Comparison of ENCODE assay signal across 24 mouse cellular contexts in genomic region chr13:81491971-81492370, GRCm38 (mm10).
DNase-seq lines count a peak whose midpoint lies in the region; ATAC-seq and TF ChIP-seq lines count a peak whose summit lies in the region.
"Had no signal": no experiment of that assay in that cellular context is flagged by ENCODE, and none has a peak within 500 bp of the region (broad histone marks: within the 10 kb centered on the region; RNA-seq: fewer than 3 reads in every experiment).

No protein-coding gene starts in this region.

- no peak overlapping the region for H3K4me3 ChIP-seq in forebrain, embryonic 14.5 days (ENCODE audit: low read depth, low read length)
- H3K4me3 ChIP-seq in forebrain, embryonic 11.5 days (ENCODE audit: low read depth, low read length): no peak overlapping the region
- no peak overlapping the region for H3K4me3 ChIP-seq in neural tube, embryonic 15.5 days (replicated peaks)
- H3K4me3 ChIP-seq: embryonic facial prominence, embryonic 12.5 days; erythroblast, embryonic 14.5 days; heart, embryonic 12.5 days; hindbrain, embryonic 12.5 days; limb, embryonic 10.5 days; midbrain, embryonic 15.5 days had no signal

- TF ChIP-seq CTCF in brain, embryonic 14.5 days (IDR thresholded peaks at IDR 0.05; ENCODE audit: borderline replicate concordance, extremely low read depth, insufficient read depth, insufficient read length): no peak

- ATAC-seq in forebrain, embryonic 14.5 days: peak; percentile 62; the same call in 1 of the 2 replicates
- no peak for ATAC-seq in forebrain, embryonic 11.5 days (replicated peaks; ENCODE audit: low FRiP score)
- no peak for ATAC-seq in neural tube, embryonic 15.5 days (ENCODE audit: low FRiP score)
- ATAC-seq: liver, postnatal 0 days; midbrain, embryonic 15.5 days had no signal

- intact Hi-C loops in left cerebral cortex, postnatal 14 days (cut with DNase I): no loop called here

- no peak for TF ChIP-seq POLR2A in brain, embryonic 14.5 days (IDR thresholded peaks at IDR 0.05; ENCODE audit: borderline replicate concordance, extremely low read depth, insufficient read depth, insufficient read length, poor library complexity, severe bottlenecking)

- H3K36me3 ChIP-seq in forebrain, embryonic 14.5 days (ENCODE audit: control insufficient read depth, insufficient read depth, low read length): peaks cover 17% of the 10 kb centered on the region
- H3K36me3 ChIP-seq in forebrain, embryonic 11.5 days (ENCODE audit: control insufficient read depth, insufficient read depth, low read length): no peaks in the 10 kb centered on the region
- no peaks in the 10 kb centered on the region for H3K36me3 ChIP-seq in neural tube, embryonic 15.5 days
- H3K36me3 ChIP-seq: embryonic facial prominence, embryonic 12.5 days; G1E; heart, embryonic 12.5 days; limb, embryonic 10.5 days; midbrain, embryonic 15.5 days had no signal

- no peaks in the 10 kb centered on the region for H3K4me1 ChIP-seq in forebrain, embryonic 14.5 days (ENCODE audit: control insufficient read depth, insufficient read depth, low read length)
- H3K4me1 ChIP-seq in forebrain, embryonic 11.5 days (replicated peaks; ENCODE audit: control insufficient read depth, insufficient read depth, low read length): no peaks in the 10 kb centered on the region
- no peaks in the 10 kb centered on the region for H3K4me1 ChIP-seq in neural tube, embryonic 15.5 days
- H3K4me1 ChIP-seq: embryonic facial prominence, embryonic 12.5 days; hindbrain, embryonic 12.5 days; midbrain, embryonic 15.5 days had no signal

- H3K27me3 ChIP-seq in forebrain, embryonic 14.5 days (replicated peaks; ENCODE audit: control insufficient read depth, insufficient read depth, low read length): no peaks in the 10 kb centered on the region
- no peaks in the 10 kb centered on the region for H3K27me3 ChIP-seq in forebrain, embryonic 11.5 days (ENCODE audit: control insufficient read depth, insufficient read depth, low read length)
- H3K27me3 ChIP-seq in neural tube, embryonic 15.5 days (replicated peaks): no peaks in the 10 kb centered on the region
- H3K27me3 ChIP-seq: embryonic facial prominence, embryonic 12.5 days; heart, embryonic 12.5 days; hindbrain, embryonic 12.5 days; midbrain, embryonic 15.5 days had no signal

- H3K9ac ChIP-seq in forebrain, embryonic 14.5 days (ENCODE audit: low read length): no peak overlapping the region
- H3K9ac ChIP-seq in forebrain, embryonic 11.5 days (ENCODE audit: low read length): no peak overlapping the region
- no peak overlapping the region for H3K9ac ChIP-seq in neural tube, embryonic 15.5 days (replicated peaks)
- H3K9ac ChIP-seq: embryonic facial prominence, embryonic 12.5 days; heart, embryonic 12.5 days; hindbrain, embryonic 12.5 days; liver, postnatal 0 days; midbrain, embryonic 15.5 days had no signal

- 79% methylated on average over 7 of the region's 7 CpGs for WGBS in forebrain, embryonic 14.5 days
- WGBS in forebrain, embryonic 11.5 days: 96% methylated on average over 7 of the region's 7 CpGs
- WGBS in neural tube, embryonic 15.5 days: 83% methylated on average over 7 of the region's 7 CpGs

- peak; percentile 46 for DNase-seq in forebrain, embryonic 14.5 days (ENCODE audit: low spot score)
- DNase-seq in forebrain, embryonic 11.5 days (ENCODE audit: low spot score): no peak
- DNase-seq in left cerebral cortex, postnatal 14 days (ENCODE audit: low spot score in 2 of 2): peak; percentile 6 to 9
- DNase-seq in left cerebral cortex, adult 18-20 months (ENCODE audit: low spot score in 2 of 2): no peak
- peak; percentile 66 for DNase-seq in brain, embryonic 14.5 days (ENCODE audit: low read depth)
- peak; percentile 55 for DNase-seq in layer of hippocampus, adult 9-11 months
- DNase-seq in embryo, embryonic 11 days: no peak
- DNase-seq: adrenal gland, postnatal 14 days; cerebellum, adult 8-10 months; heart, postnatal 14 days; kidney, adult 18-20 months; kidney, postnatal 10 days; liver, postnatal 0 days; lung, postnatal 14 days; spleen, adult 18-20 months; thymus, postnatal 36 days had no signal

- H3K27ac ChIP-seq in forebrain, embryonic 14.5 days (ENCODE audit: low read depth, low read length): no peak overlapping the region
- H3K27ac ChIP-seq in forebrain, embryonic 11.5 days (ENCODE audit: low read depth, low read length): no peak overlapping the region
- no peak overlapping the region for H3K27ac ChIP-seq in neural tube, embryonic 15.5 days (replicated peaks)
- H3K27ac ChIP-seq: embryonic facial prominence, embryonic 12.5 days; hindbrain, embryonic 12.5 days; limb, embryonic 10.5 days; midbrain, embryonic 15.5 days had no signal

- no peak overlapping the region for H3K4me2 ChIP-seq in forebrain, embryonic 14.5 days (ENCODE audit: low read length)
- no peak overlapping the region for H3K4me2 ChIP-seq in forebrain, embryonic 11.5 days (ENCODE audit: low read depth, low read length, severe bottlenecking)
- no peak overlapping the region for H3K4me2 ChIP-seq in neural tube, embryonic 15.5 days
- H3K4me2 ChIP-seq: embryonic facial prominence, embryonic 12.5 days; heart, embryonic 12.5 days; hindbrain, embryonic 12.5 days; midbrain, embryonic 15.5 days had no signal

- H3K9me3 ChIP-seq in forebrain, embryonic 14.5 days (replicated peaks; ENCODE audit: control insufficient read depth, low read length): no peaks in the 10 kb centered on the region
- no peaks in the 10 kb centered on the region for H3K9me3 ChIP-seq in forebrain, embryonic 11.5 days (ENCODE audit: control insufficient read depth, low read length)
- no peaks in the 10 kb centered on the region for H3K9me3 ChIP-seq in neural tube, embryonic 15.5 days (replicated peaks)
- H3K9me3 ChIP-seq: embryonic facial prominence, embryonic 12.5 days; G1E; heart, embryonic 12.5 days; hindbrain, embryonic 12.5 days; limb, embryonic 10.5 days; midbrain, embryonic 15.5 days had no signal

Comparison
In these comparisons a context has a peak if more than half of its experiments do, and no peak if none do; other contexts are left out.
1. DNase-seq: peak in forebrain, embryonic 14.5 days (single experiment), left cerebral cortex, postnatal 14 days (2 of 2), brain, embryonic 14.5 days (single experiment) and layer of hippocampus, adult 9-11 months (single experiment); none in forebrain, embryonic 11.5 days (single experiment), left cerebral cortex, adult 18-20 months (0 of 2) and embryo, embryonic 11 days (single experiment).